Mouse (Mus musculus): ENCODE measurements around the gene Bbs4.

The Bbs4 gene

DNA sequence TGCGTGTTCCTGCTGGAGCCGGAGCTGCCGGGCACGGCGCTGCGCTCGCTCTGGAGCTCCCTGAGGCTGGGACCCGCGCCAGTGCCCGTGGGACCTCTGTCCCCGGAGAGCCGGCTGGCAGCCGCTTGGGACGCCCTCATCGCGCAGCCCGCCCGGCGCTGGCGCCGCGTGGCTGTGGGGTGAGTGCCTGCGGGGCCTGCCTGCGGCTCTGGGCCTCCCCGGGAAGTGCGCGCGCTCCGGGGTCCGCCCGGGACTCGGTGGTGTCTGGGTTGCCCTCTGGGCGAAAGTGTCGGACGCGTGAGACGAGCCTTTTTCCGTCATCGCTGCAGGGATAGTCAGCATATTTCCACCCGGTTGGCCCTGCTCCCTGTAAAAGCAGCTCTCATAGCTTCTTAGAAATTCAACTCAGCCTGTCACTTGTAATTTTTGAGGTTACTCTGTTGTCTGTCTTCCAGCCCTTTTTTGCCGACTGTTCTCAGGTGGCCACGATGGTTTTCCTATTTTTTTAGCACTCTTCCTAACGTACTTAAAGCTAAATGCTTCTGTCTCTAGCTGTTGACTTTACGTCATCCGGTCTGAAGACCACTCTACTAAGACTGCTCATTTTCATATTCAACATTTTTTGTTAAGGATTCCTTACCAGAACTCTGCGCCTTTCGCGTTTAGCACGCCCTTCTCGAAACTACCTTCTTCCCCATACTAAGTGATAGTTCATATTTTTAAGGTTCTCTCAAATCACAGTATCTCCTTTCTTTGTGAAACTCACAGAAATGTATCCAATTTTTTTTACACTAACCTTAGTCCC is 61.4 kb downstream of the Bbs4 start:
- in situ Hi-C loops (cut with MboI) = no loop called here

DNA sequence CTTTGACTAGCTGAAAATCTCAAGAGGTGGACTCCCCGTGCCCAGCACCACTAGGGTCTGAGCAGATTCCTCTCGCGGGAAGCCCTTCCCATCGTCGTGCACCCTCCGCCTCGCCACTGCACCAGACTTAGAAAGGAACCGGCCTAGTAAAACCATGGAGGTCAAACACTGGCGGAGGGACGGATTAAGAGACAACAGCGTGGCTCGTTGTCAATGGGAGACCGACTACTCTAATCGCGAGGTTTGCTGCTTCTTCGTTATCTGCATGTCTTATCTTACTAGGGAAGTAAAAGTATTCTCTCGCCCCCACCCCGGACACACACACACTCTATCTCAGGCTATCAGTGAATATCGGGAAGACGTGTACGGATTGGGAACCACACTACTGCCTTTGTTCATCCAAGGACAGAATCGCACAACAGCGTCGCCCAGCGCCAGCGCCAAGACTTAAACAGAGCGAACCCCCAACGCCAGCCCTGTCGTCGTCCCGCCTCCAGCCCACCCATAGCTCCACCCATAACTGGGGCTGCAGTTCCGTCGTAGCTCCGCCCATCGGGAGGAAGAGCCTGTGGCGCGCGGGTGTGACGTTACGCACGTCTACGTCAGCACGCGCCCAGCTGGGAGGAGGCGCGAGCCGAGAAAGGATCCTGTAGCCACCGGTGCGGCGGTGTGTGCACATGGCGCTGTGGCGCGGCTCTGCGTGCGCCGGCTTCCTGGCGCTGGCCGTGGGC is 62.2 kb downstream of the Bbs4 start, which contains the start of gene Adpgk:
TSS of gene Adpgk (plus strand) at position 602 of the 731 bp plus-strand sequence.
- in situ Hi-C loops (cut with MboI) = no loop called here

DNA sequence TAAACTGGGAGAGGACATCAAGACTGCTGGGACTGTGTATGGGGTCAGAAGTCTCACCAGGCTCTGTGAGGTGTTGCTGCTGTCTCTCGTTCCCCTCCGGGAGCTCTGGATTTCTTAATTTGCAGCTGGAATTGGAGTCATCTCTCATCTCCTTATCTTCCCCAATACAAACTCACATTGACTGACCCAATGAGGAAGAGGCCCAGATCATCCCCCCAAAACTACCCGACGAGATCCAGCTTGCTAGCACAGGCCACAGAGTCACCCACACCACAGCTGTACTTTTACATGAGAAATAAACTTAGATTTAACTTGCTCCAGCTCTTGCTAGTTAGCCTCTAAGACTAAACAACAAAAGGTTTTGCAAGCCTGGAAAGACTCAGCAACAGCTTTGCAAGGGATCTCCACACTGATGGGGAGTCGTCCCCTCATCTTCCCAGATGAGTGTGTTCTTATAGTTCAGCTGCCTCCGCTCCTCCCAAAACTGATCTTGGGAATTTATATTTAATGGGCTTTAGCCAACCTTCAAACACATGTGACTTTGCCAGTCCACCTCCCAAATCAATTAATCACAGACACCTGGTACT is 63.7 kb downstream of the Bbs4 start:
- in situ Hi-C loops (cut with MboI) = no loop called here

DNA sequence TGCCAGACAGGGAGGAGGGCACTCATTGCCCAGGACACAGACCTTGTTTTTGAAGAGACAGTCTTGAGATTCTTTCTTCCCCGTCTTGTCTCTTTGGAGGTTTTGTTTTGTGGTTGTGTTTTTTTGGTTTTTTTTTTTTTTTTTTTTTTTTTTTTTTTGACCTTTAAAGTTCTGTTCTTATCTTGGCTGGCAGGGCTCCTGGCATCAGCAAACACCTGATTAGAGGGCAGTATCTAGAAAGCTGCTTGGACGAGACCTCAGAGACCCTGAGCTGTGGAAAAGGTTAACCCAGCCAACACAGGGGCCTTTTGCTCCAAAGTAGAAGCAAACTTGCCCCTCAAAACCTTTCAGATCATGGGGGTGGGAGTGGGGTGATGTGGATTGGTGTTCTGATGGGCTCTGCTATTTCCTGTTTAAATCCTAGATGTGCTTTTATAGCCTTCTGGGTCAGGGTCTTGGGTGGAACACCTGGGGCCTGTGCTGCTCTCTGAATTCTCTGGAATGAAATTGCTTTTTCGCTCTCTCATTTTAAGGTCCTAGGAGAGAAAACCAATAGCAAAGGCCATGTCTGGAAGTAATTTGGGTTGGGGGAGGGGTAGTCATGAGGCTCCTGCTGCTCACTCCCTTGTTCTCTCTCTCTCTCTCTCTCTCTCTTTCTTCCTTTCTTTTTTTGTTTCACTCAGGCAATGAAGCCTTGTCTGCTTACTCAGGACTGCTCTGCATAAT is 64.5 kb downstream of the Bbs4 start:
- in situ Hi-C loops (cut with MboI) = no loop called here

DNA sequence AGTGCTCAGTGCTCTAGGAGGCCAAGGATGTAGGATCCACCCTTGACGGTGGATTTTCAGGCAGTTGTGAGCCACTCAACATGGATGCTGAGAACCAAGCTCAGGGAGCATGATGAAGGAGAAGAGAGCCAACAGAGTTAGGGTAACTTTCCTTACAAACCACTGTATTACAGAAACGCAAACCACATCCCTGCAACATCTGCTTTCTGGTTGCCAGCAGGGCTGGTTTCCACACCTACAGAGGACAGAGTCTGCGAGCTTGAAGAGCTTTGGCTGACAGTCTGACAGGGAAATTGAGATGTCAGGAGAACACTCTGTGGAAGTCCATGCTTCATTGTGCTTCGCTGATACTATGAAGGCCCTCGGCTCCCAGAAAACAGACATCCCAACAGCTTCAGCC is 65.2 kb downstream of the Bbs4 start:
- in situ Hi-C loops (cut with MboI) = no loop called here

DNA sequence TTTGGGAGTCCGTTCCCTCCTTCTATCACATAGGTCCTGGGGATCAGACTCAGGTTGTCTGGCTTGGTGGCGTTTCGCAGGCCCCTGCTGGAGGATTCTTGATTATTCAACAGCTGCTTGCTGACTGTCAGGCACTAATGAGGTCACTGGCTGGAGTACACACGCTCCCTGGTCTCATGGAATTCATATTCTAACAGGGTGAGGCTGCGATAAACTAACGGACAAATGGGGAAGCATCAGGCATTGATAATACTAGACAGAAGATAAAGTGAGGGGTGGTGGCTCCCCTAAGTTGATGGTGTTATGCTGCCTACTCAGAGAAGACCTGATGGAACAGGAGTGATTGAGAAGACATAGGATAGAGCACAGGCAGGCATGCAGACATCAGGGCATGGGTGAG is 67.7 kb downstream of the Bbs4 start:
- in situ Hi-C loops (cut with MboI) = no loop called here

DNA sequence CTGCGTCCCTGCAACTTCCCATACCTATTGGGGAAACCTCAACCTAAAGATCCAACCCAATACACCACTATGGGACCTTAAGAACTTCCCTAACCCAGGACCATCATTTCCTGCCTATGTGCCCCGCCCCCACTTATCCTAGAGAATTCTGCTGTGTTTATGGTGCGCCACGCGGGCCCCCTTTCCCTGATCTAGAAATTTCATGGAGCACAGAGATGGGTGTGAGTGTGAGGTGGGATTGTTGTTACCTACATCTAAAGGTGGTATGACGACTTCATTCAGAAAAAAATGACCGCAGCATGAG is 70.7 kb downstream of the Bbs4 start:
- in situ Hi-C loops (cut with MboI) = no loop called here

DNA sequence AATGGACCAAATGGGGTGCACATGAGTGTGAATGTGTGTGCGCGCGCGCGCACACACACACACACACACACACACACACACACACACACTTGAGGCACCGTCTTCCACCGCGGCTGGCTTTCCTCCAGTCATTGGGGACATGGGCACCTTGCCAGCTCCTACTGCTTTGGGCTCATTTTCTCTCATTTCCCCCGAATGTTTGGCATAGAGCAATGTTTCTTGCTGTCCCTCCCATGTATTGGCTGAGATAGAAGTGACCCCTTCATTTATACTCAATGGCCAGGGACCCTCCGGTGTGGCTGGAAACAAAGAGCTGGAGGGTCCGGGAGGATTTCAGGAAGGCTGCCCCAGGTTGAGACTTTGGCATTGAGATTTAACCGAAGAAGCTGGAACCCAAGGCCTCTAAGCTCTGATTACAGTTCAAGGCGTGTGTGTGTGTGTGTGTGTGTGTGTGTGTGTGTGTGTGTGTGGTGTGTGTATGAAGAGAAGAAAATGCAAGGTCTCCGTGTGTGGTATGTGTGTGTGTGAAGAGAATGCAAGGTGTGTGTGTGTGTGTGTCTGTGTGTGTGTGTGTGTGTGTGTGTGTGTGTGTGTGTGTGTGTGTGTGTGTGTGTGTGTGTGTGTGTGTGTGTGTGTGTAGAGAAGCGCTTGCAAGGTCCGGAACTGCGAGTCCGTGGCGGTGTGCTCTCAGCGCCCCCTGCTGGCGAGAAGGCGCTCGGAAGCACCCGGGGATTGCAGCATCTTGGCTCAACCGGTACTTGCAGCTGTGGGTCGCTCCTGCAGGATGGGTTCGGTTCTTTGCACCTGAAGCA is 71.2 kb downstream of the Bbs4 start:
- in situ Hi-C loops (cut with MboI) = no loop called here

DNA sequence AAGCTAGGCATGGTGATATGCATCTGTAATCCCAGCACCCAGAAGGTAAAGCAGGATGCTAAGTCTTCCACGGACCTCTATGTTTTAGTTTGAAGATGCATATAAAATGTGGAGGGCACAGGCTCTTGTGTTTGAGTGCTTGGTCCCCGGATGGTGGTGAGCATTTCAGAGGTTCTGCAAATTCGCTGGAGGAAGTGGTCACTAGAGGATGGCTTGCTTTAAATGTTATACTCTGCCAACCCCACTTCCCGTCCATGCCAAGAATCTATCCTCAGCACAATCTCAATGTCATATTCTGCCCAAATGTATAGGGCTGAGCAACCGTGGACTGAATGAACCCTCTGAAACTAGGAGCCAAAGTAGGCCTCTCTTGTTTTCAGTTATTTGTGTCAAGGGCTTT is 72.4 kb downstream of the Bbs4 start:
- in situ Hi-C loops (cut with MboI) = no loop called here

DNA sequence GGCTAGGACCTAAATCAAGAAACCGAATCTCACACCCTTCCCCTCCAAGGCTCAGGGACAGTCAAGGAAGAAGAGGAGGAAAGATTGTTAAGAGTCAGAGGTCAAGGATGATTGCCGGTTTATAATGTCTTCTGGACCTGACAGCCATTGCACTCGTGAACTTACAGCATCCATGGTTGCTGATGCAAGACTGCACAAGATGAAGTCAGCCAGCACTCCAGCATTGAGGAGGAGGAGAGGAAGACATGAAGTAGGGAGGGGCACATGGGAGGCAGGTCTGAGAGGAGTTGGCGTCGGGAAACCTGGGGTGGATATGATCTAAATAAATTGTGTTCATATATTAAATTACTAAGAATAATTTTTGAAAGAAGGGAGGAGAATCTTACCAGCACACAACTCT is 74.6 kb downstream of the Bbs4 start:
- in situ Hi-C loops (cut with MboI) = no loop called here

DNA sequence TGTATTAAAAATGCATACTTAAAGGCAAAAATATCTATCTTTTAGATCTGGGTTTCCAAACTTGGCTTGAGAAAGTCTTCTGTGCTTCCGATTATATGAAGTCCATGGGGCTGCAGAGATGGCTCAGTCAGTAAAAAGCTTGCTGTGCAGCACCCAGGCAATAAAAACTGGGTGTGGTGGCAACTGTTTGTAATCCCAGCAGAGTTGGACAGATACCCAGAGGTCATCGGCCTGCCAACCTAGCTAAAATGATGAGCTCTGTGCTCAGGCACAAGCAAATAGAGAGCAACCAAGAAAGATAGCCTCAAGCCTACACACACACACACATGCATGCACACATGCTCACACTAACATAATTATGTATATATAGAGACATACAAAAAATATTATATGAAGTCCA is 75.1 kb downstream of the Bbs4 start:
- in situ Hi-C loops (cut with MboI) = no loop called here

DNA sequence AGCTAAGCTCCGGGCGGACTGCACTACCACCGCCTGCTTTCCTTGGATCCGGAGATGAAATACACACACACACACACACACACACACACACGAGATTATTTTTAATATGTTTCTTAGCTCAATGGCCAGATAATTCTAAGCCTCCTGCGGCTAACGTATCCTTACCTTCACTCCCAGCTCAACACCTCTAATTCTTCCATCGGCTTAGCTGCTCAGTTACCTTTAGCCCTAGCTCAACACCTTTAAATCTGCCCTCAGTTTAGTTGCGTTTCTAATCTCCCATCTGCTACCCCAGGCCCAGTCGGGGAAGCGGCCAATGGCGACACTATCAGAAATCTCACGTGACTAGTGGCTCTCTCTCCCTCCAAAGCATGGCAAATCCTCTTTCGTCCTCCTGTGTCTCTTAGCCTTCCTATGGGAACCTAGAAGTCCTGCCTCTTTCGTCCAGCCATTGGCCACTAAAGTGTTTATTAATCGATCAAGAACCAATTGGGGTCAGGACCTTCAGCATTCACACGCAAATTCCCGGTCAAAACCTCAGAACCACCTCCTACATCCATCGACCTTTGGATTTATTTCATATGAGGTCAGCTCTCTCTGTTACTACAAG is 78.4 kb downstream of the Bbs4 start:
- in situ Hi-C loops (cut with MboI) = no loop called here

DNA sequence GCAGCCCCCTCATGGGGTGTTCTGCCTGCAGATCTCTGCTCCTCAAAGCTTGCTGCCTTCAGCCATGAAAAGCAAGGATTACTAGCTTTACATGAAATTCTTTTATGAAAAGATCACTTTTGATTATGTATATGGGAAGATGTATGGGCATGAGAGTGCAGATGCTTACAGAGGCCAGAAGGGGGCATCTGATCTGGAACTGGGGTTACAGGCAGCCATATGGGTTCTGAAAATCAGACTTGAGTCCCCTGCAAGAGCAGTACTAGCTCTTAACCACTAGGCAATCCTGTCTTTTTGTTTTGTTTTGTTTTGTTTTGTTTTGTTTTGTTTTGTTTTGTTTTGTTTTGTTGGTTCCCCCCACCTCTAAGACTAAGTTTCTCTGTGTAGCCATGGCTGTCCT is 80.1 kb downstream of the Bbs4 start:
- in situ Hi-C loops (cut with MboI) = no loop called here
